Mouse (Mus musculus) heart, adult 2 months (tissue): ENCODE data around the gene Fhl2.

ENCODE experiments used
- CTCF ChIP-seq: fragments of 200-600 bp; IDR thresholded peaks from 2 replicates; pipeline ENCODE4 v1.8.1; 2022; ENCODE audit warnings: antibody characterized with exemption, mild to moderate bottlenecking, moderate library complexity
- EP300 ChIP-seq: fragments of 200-500 bp; IDR thresholded peaks from 2 replicates; pipeline ENCODE4 v1.6.1; 2011; ENCODE audit warnings: low read depth, low read length, control low read depth; ENCODE audit not compliant: insufficient read depth
- POLR2A ChIP-seq: fragments of 200-500 bp; IDR thresholded peaks from 2 replicates; pipeline ENCODE4 v1.6.1; 2011; ENCODE audit warnings: mild to moderate bottlenecking, low read depth, low read length, control low read depth; ENCODE audit not compliant: insufficient read depth

DNA sequence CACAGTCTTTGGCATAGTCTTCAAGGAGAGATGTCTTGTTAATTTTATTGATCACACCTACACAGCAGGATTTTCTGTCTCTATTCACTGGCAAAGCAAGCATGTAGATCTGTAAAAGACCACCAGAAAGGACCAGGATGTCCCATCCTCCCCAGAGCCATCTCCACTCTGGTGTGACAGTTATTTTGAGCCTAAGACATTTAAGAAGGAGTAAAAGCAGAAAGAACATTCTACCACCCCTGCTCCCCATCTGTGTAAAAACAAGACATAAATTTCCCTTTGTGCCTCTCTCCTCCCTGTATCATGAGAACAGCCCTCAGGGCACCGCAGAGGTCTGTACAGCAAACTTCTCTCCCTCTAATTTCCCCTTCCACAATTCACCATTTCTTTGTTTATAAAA lies 18.0 kb downstream of the Fhl2 start:
- TF ChIP-seq POLR2A (no peak), CTCF (no peak), EP300 (no peak)
